Mouse (Mus musculus) kidney, postnatal 10 days (tissue): ENCODE results near the gene Uqcr11.
A peak's percentile ranks its signal among the peaks of the same experiment; 100 is the strongest.

Experiments
- DNase-seq: peaks from one replicate; pipeline ENCODE4 v3.0.0; 2021; ENCODE audit warnings: mixed read lengths

The Uqcr11 gene

GRCm38 (mm10) chr10:80406684-80407501 lies at the start of gene Uqcr11:
Gene Uqcr11 (minus strand): TSS chr10:80406830.
- DNase-seq = peak; percentile 94

- DNase-seq = no peak
These were observed 49.1 kb upstream of the Uqcr11 start for GRCm38 (mm10) chr10:80455697-80456096.

- DNase-seq = no peak
These were observed 48.2 kb upstream of the Uqcr11 start for GRCm38 (mm10) chr10:80454781-80455180.

GRCm38 (mm10) chr10:80453601-80454000 lies 47.0 kb upstream of the Uqcr11 start:
- peak; percentile 44 for DNase-seq

- no peak for DNase-seq
These were observed 44.0 kb upstream of the Uqcr11 start for GRCm38 (mm10) chr10:80450599-80450998.

GRCm38 (mm10) chr10:80445898-80446601 lies 39.4 kb upstream of the Uqcr11 start:
- peak; percentile 90 for DNase-seq

GRCm38 (mm10) chr10:80445052-80445451 lies 38.4 kb upstream of the Uqcr11 start:
- no peak for DNase-seq

GRCm38 (mm10) chr10:80444339-80445045 lies 37.9 kb upstream of the Uqcr11 start:
- DNase-seq = peak; percentile 69

GRCm38 (mm10) chr10:80443575-80444278 lies 37.1 kb upstream of the Uqcr11 start:
- DNase-seq = no peak

GRCm38 (mm10) chr10:80442989-80443388 lies 36.4 kb upstream of the Uqcr11 start:
- DNase-seq = no peak

- no peak for DNase-seq
These were observed 35.0 kb upstream of the Uqcr11 start for GRCm38 (mm10) chr10:80441598-80441997.

- no peak for DNase-seq
These were observed 33.4 kb upstream of the Uqcr11 start for GRCm38 (mm10) chr10:80440031-80440430.

- DNase-seq = no peak
These were observed 31.3 kb upstream of the Uqcr11 start for GRCm38 (mm10) chr10:80437973-80438372.

- peak; percentile 61 for DNase-seq
These were observed 29.6 kb upstream of the Uqcr11 start for GRCm38 (mm10) chr10:80436276-80436675.

- no peak for DNase-seq
These were observed 29.1 kb upstream of the Uqcr11 start for GRCm38 (mm10) chr10:80435764-80436163.

GRCm38 (mm10) chr10:80434823-80435222 lies 28.2 kb upstream of the Uqcr11 start:
- no peak for DNase-seq

- DNase-seq = no peak
These were observed 27.6 kb upstream of the Uqcr11 start for GRCm38 (mm10) chr10:80434233-80434592.

- DNase-seq = peak; percentile 96
These were observed 27.0 kb upstream of the Uqcr11 start, which contains the start of gene Tcf3 for GRCm38 (mm10) chr10:80433513-80434232. Gene Tcf3 (minus strand): TSS chr10:80433647.

- DNase-seq = peak; percentile 74
These were observed 26.4 kb upstream of the Uqcr11 start for GRCm38 (mm10) chr10:80432936-80433512.

- DNase-seq = no peak
These were observed 25.8 kb upstream of the Uqcr11 start for GRCm38 (mm10) chr10:80432387-80432785.

- peak; percentile 59 for DNase-seq
These were observed 25.1 kb upstream of the Uqcr11 start for GRCm38 (mm10) chr10:80431570-80432386.
